Mouse (Mus musculus): ENCODE data around the gene Cdk6.

GRCm38 (mm10) chr5:3363036-3363983 is 22.0 kb downstream of the Cdk6 start:
- TF ChIP-seq CTCF (IDR thresholded peaks at IDR 0.05; ENCODE audit: extremely low read depth, insufficient read depth, insufficient read length, insufficient replicate concordance) (no peak), POLR2A (IDR thresholded peaks at IDR 0.05; ENCODE audit: low read depth, low read length) (no peak)

Measured in spleen, adult 2 months (tissue).